Mouse (Mus musculus): ENCODE results near the gene Dcxr. TPM values are rescaled to one million over a fixed set of nuclear protein-coding genes. Genes with fewer than 3 reads are reported as not detected.

Dcxr gene
- total and polyA plus RNA-seq, 2 experiments from 2014 or later: 5.0 to 8.6 TPM

DNA sequence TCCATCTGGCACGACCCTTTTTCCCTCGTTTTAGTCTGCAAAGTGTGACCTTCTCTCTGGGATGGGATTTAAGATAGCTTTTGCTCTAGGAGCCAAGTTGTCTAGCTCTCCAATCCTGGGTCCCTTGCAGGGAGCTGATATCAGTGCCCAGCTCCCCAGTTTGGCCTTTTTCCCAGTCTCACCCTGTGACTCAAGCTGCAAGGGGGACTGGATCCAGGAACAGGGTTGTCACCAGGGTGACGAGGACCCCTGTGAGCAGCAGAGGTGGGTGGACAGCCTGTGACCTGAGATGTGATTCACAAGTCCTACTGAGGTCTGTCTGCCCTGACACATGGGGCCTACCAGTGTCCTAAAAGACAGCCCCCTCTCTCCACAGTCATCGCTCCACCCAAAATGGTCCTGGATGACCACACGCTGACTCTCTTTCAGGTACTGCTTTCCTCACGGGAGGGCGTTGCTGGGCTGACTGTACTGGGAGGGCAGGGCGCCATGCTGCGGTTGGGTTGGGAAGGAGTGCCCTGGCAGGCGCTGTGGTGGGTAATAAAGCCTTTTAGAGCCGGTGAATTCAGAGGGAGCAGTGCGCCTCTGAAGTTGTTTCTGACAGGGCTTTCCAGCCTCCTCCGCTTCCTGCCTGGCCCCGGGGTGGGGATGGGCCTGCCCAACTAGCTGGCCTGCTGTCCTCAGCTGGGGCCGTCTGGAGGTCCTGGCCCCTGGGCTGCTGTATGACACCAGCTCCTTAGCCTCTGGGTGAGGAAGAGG, 23.2 kb downstream of the Dcxr start:
- DNase-seq (ENCODE audit: low spot score) (peak; percentile 61), ATAC-seq (ENCODE audit: insufficient read depth, low read depth) (peak; percentile 43)
- Histone ChIP-seq H3K27ac (ENCODE audit: low read depth) (peak overlapping the region; percentile 43; the same call in 1 of the 2 replicates), H3K4me3 (ENCODE audit: low read depth, low read length) (no peak overlapping the region), H3K9me3 (replicated peaks; ENCODE audit: control insufficient read depth, low read length) (no peaks in the 10 kb centered on the region), H3K36me3 (replicated peaks; ENCODE audit: control insufficient read depth, insufficient read depth, low read length) (peaks cover 36% of the 10 kb centered on the region; the same call in 1 of the 2 replicates), H3K9ac (replicated peaks; ENCODE audit: low read depth, low read length) (no peak overlapping the region), H3K27me3 (ENCODE audit: control insufficient read depth, insufficient read depth, low read length) (no peaks in the 10 kb centered on the region), H3K4me1 (ENCODE audit: control insufficient read depth, insufficient read depth) (peaks cover 18% of the 10 kb centered on the region), H3K4me2 (ENCODE audit: low read depth, low read length) (no peak overlapping the region)
- TF ChIP-seq EP300 (IDR thresholded peaks at IDR 0.05; ENCODE audit: low read depth): no peak
- no peak for TF ChIP-seq CTCF (IDR thresholded peaks at IDR 0.05; ENCODE audit: low read depth)
- 46% methylated on average over 15 of the region's 15 CpGs for WGBS

GRCm38 (mm10) chr11:120697741-120698140, 29.3 kb downstream of the Dcxr start:
- Histone ChIP-seq H3K9ac (replicated peaks; ENCODE audit: low read depth, low read length) (no peak overlapping the region), H3K4me3 (ENCODE audit: low read depth, low read length) (no peak overlapping the region), H3K36me3 (replicated peaks; ENCODE audit: control insufficient read depth, insufficient read depth, low read length) (peaks cover 36% of the 10 kb centered on the region), H3K4me1 (ENCODE audit: control insufficient read depth, insufficient read depth) (peaks cover 22% of the 10 kb centered on the region), H3K9me3 (replicated peaks; ENCODE audit: control insufficient read depth, low read length) (no peaks in the 10 kb centered on the region), H3K27me3 (ENCODE audit: control insufficient read depth, insufficient read depth, low read length) (no peaks in the 10 kb centered on the region), H3K27ac (ENCODE audit: low read depth) (peak overlapping the region; percentile 75), H3K4me2 (ENCODE audit: low read depth, low read length) (no peak overlapping the region)
- no peak for TF ChIP-seq EP300 (IDR thresholded peaks at IDR 0.05; ENCODE audit: low read depth)
- TF ChIP-seq CTCF (IDR thresholded peaks at IDR 0.05; ENCODE audit: low read depth): no peak
- ATAC-seq (ENCODE audit: insufficient read depth, low read depth): peak; percentile 89
- DNase-seq (ENCODE audit: low spot score): peak; percentile 80
- 14% methylated on average over 10 of the region's 10 CpGs for WGBS

GRCm38 (mm10) chr11:120696568-120696967, 30.5 kb downstream of the Dcxr start:
- no peaks in the 10 kb centered on the region for H3K9me3 ChIP-seq (replicated peaks; ENCODE audit: control insufficient read depth, low read length)
- peaks cover 28% of the 10 kb centered on the region for H3K36me3 ChIP-seq (replicated peaks; ENCODE audit: control insufficient read depth, insufficient read depth, low read length)
- ATAC-seq (ENCODE audit: insufficient read depth, low read depth) (no peak), DNase-seq (ENCODE audit: low spot score) (no peak)
- no peak overlapping the region for H3K4me3 ChIP-seq (ENCODE audit: low read depth, low read length)
- H3K27ac ChIP-seq (ENCODE audit: low read depth): no peak overlapping the region
- H3K9ac ChIP-seq (replicated peaks; ENCODE audit: low read depth, low read length): no peak overlapping the region
- H3K4me1 ChIP-seq (ENCODE audit: control insufficient read depth, insufficient read depth): peaks cover 33% of the 10 kb centered on the region
- TF ChIP-seq CTCF (IDR thresholded peaks at IDR 0.05; ENCODE audit: low read depth): peak; percentile 20; the same call in 1 of the 2 replicates
- TF ChIP-seq EP300 (IDR thresholded peaks at IDR 0.05; ENCODE audit: low read depth): no peak
- H3K27me3 ChIP-seq (ENCODE audit: control insufficient read depth, insufficient read depth, low read length): no peaks in the 10 kb centered on the region
- 91% methylated on average over 6 of the region's 6 CpGs for WGBS
- no peak overlapping the region for H3K4me2 ChIP-seq (ENCODE audit: low read depth, low read length)

DNA sequence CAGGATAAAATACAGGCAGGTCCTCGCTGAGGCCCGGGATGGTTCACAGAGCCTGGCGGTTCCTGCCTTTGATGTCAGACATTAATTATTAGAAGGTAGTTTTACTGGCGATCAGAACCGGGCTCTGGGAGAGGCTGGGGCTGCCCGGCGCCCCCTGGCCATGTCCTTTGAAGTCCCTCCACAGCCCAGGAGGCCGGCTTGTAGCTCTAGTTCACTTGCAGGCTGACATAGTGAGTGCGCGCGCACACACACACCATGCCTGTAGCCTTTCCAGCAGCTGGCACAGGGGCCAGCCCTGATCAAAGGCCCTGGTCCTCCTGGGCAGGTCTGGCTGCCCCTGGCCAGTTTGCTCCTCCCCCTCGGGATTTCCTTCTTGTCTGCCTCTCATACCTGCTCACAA, 31.4 kb downstream of the Dcxr start:
- Histone ChIP-seq H3K4me2 (ENCODE audit: low read depth, low read length) (no peak overlapping the region), H3K27ac (ENCODE audit: low read depth) (0 out of 2 replicates have a peak overlapping the region, but pooled peaks have one; percentile 13), H3K9me3 (replicated peaks; ENCODE audit: control insufficient read depth, low read length) (no peaks in the 10 kb centered on the region), H3K4me1 (ENCODE audit: control insufficient read depth, insufficient read depth) (peaks cover 33% of the 10 kb centered on the region), H3K4me3 (ENCODE audit: low read depth, low read length) (no peak overlapping the region), H3K36me3 (replicated peaks; ENCODE audit: control insufficient read depth, insufficient read depth, low read length) (peaks cover 19% of the 10 kb centered on the region), H3K27me3 (ENCODE audit: control insufficient read depth, insufficient read depth, low read length) (no peaks in the 10 kb centered on the region), H3K9ac (replicated peaks; ENCODE audit: low read depth, low read length) (no peak overlapping the region; the same call in 1 of the 2 replicates)
- DNase-seq (ENCODE audit: low spot score) (no peak), ATAC-seq (ENCODE audit: insufficient read depth, low read depth) (no peak)
- TF ChIP-seq CTCF (IDR thresholded peaks at IDR 0.05; ENCODE audit: low read depth) (no peak), EP300 (IDR thresholded peaks at IDR 0.05; ENCODE audit: low read depth) (no peak)
- 63% methylated on average over 12 of the region's 12 CpGs for WGBS

GRCm38 (mm10) chr11:120695184-120695583, 31.9 kb downstream of the Dcxr start:
- Histone ChIP-seq H3K9ac (replicated peaks; ENCODE audit: low read depth, low read length) (no peak overlapping the region), H3K4me1 (ENCODE audit: control insufficient read depth, insufficient read depth) (peaks cover 33% of the 10 kb centered on the region), H3K27me3 (ENCODE audit: control insufficient read depth, insufficient read depth, low read length) (no peaks in the 10 kb centered on the region), H3K4me3 (ENCODE audit: low read depth, low read length) (no peak overlapping the region), H3K36me3 (replicated peaks; ENCODE audit: control insufficient read depth, insufficient read depth, low read length) (peaks cover 20% of the 10 kb centered on the region), H3K4me2 (ENCODE audit: low read depth, low read length) (no peak overlapping the region), H3K27ac (ENCODE audit: low read depth) (no peak overlapping the region), H3K9me3 (replicated peaks; ENCODE audit: control insufficient read depth, low read length) (no peaks in the 10 kb centered on the region)
- DNase-seq (ENCODE audit: low spot score) (no peak), ATAC-seq (ENCODE audit: insufficient read depth, low read depth) (peak; percentile 21)
- no peak for TF ChIP-seq EP300 (IDR thresholded peaks at IDR 0.05; ENCODE audit: low read depth)
- no peak for TF ChIP-seq CTCF (IDR thresholded peaks at IDR 0.05; ENCODE audit: low read depth)
- WGBS: 18% methylated on average over 4 of the region's 4 CpGs
